Mouse (Mus musculus): ENCODE data around the gene Gdpgp1.

The Gdpgp1 gene

DNA sequence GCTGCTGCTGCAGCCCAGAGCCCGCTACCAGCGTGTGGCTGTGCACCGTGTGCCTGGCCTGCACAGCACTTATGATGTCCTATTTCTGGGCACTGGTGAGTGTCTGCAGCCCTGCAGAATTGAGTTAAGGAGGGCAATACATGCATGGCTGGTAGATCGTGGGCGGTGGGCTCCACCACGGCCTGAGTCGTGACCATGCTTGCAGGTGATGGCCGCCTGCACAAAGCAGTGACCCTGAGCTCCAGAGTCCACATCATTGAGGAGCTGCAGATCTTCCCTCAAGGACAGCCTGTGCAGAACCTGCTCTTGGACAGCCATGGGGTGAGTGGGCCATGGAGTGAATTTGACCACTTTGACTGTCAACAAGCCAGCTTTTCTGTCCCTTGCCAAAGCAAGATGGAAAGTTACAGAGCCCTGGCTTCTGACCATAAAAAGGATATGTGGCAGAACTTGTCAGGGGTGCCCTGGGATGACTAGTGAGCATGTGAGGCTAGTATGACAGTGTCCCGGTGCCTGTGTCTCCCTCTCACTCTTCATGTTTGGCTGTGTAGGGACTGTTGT lies 12.3 kb upstream of the Gdpgp1 start:
- no peak for DNase-seq (ENCODE audit: extremely low read depth, low read depth, low spot score)

GRCm38 (mm10) chr7:80221179-80221750 lies 11.4 kb upstream of the Gdpgp1 start:
- no peak for DNase-seq (ENCODE audit: extremely low read depth, low read depth, low spot score)

DNA sequence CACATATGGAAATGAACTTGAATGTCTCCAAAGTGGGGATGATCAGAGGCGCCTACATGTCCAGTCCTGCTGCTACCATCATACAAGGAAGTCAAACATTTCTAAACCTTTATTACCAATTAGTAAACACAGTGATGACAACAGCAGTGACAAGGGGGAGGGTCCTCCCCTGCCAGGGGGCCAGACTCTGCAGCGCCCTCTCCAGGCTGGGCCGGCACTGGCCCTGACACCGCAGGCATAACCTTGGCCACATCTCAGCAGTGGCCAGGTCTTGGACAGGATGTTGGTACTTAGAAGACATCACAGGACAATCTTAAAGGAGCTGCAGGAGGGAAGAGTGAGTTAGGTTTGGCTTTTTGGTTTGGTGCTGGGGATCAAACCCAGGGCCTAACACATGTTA lies 5.6 kb upstream of the Gdpgp1 start:
- DNase-seq (ENCODE audit: extremely low read depth, low read depth, low spot score) = no peak

GRCm38 (mm10) chr7:80230196-80230595 lies 2.5 kb upstream of the Gdpgp1 start:
- no peak for DNase-seq (ENCODE audit: extremely low read depth, low read depth, low spot score)

GRCm38 (mm10) chr7:80231971-80232488 lies 635 bp upstream of the Gdpgp1 start:
- no peak for DNase-seq (ENCODE audit: extremely low read depth, low read depth, low spot score)

- DNase-seq (ENCODE audit: extremely low read depth, low read depth, low spot score) = no peak
Observed at GRCm38 (mm10) chr7:80233799-80234198, 1.1 kb downstream of the Gdpgp1 start.

- DNase-seq (ENCODE audit: extremely low read depth, low read depth, low spot score) = no peak
Observed at GRCm38 (mm10) chr7:80238542-80238941, 5.9 kb downstream of the Gdpgp1 start.

GRCm38 (mm10) chr7:80241661-80242060 lies 9.0 kb downstream of the Gdpgp1 start:
- no peak for DNase-seq (ENCODE audit: extremely low read depth, low read depth, low spot score)

DNA sequence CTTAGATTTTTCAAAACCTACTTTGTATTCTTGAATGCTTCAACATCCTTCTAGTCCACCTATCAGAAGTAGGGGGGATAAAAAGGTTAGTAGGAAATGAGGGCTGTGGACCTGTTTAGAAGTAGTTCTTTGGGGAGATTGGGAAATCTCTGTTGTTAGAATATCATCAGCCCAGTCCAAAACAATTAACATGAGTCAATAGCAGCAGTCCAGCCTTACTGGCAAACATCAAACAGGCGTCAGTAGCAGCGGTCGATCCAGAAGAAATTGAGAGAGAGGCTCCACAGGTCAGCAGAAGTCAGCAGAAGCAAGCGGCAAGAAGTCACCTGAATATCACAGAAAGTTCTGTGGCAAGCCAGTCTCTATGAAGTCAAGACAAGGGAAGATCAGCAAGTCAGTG lies 12.2 kb downstream of the Gdpgp1 start:
- no peak for DNase-seq (ENCODE audit: extremely low read depth, low read depth, low spot score)

- DNase-seq (ENCODE audit: extremely low read depth, low read depth, low spot score) = peak; percentile 56
Observed at GRCm38 (mm10) chr7:80246148-80246721, 13.6 kb downstream of the Gdpgp1 start, which contains the start of gene Ttll13. TSS of gene Ttll13 (plus strand) at chr7:80246376.

DNA sequence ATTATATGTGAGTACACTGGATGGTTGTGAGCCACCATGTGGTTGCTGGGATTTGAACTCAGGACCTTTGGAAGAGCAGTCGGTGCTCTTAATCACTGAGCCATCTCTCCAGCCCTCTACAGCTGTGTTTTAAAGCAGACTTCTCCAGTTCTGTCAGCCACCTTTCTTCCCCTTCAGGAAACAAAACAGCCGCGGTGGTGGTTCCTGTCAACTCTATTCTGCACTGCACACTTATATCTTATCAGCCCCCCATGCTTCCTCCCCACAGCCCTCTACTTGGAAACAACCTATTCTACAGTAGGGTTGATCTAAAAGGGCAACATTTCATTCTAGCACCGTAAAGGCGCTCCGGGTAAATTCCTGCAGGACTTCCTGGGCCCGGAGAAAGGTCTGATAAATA lies 14.2 kb downstream of the Gdpgp1 start:
- no peak for DNase-seq (ENCODE audit: extremely low read depth, low read depth, low spot score)

- DNase-seq (ENCODE audit: extremely low read depth, low read depth, low spot score) = no peak
Observed at GRCm38 (mm10) chr7:80252437-80252836, 19.8 kb downstream of the Gdpgp1 start.

DNA sequence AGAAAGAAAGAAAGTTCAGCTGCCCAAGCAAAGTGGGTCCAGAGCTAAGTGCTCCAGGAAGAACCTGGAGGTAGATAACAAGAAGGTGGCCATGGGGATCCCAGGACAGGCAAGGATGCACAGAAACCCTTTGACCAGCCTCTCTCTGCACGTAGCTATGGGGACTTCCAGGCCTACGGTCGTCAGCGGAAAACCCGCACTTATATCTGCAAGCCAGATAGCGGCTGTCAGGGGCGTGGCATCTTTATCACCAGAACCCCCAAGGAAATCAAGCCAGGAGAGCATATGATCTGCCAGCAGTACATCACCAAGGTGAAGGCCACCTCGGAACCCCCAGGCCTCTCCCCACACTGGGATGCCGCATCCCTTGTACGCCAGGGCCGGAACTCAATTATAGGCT lies 20.2 kb downstream of the Gdpgp1 start:
- no peak for DNase-seq (ENCODE audit: extremely low read depth, low read depth, low spot score)

GRCm38 (mm10) chr7:80255981-80256380 lies 23.3 kb downstream of the Gdpgp1 start:
- no peak for DNase-seq (ENCODE audit: extremely low read depth, low read depth, low spot score)

- no peak for DNase-seq (ENCODE audit: extremely low read depth, low read depth, low spot score)
Observed at GRCm38 (mm10) chr7:80257706-80258105, 25.0 kb downstream of the Gdpgp1 start.

- no peak for DNase-seq (ENCODE audit: extremely low read depth, low read depth, low spot score)
Observed at GRCm38 (mm10) chr7:80260625-80261371, 28.1 kb downstream of the Gdpgp1 start, which contains the start of gene Ngrn. TSS of gene Ngrn (plus strand) at chr7:80261215.

- DNase-seq (ENCODE audit: extremely low read depth, low read depth, low spot score) = no peak
Observed at GRCm38 (mm10) chr7:80261372-80261990, 28.8 kb downstream of the Gdpgp1 start.

- DNase-seq (ENCODE audit: extremely low read depth, low read depth, low spot score) = no peak
Observed at GRCm38 (mm10) chr7:80264606-80265005, 31.9 kb downstream of the Gdpgp1 start.

GRCm38 (mm10) chr7:80267764-80268163 lies 35.1 kb downstream of the Gdpgp1 start:
- no peak for DNase-seq (ENCODE audit: extremely low read depth, low read depth, low spot score)

DNA sequence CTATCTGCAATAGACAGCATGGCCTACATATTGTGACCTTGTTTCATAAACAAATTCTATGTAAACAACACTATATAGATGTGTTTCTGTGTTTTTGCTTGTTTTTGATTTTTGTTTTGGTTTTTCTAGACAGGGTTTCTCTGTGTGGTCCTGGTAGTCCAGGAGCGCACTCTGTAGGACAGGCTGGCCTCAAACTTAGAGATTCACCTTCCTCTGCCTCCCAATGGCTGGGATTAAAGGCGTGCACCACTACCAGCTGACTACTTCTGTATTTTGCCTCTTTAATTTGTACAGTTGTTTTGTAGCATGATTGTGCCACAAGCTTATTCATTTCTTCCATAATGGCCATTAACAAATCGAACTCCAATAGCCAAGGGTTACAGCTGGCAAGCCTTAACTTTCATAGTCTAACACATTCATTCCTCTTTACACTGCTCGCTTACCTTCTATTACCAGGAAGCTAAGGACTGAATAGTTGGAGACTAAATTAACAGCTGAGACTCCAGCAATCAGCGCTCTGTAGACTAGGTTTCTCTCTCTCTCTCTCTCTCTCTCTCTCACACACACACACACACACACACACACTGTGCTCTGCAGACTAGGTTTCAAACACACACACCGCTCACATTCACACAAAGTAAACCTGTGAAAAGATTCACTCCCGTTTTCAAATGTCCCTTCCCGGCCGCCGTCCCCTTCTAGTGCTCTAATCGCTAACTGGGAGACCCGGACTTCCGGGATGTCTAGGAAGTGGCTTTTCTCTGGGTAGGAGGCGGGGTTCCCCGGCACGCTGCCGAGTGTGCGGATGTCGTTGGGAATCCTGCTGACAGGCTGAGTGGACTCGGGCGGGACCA lies 36.5 kb downstream of the Gdpgp1 start, which contains the start of gene Vps33b:
Gene Vps33b, plus strand, starts transcription at position 753 of the 854 bp plus-strand sequence.
- DNase-seq (ENCODE audit: extremely low read depth, low read depth, low spot score) = no peak
